Mouse (Mus musculus): ENCODE data around the gene Rnf215.
"Not testable (repeated sequence)": the region's sequence is repeated elsewhere in the genome, so short reads cannot be mapped to it uniquely, and the experiment has no call there.

DNA sequence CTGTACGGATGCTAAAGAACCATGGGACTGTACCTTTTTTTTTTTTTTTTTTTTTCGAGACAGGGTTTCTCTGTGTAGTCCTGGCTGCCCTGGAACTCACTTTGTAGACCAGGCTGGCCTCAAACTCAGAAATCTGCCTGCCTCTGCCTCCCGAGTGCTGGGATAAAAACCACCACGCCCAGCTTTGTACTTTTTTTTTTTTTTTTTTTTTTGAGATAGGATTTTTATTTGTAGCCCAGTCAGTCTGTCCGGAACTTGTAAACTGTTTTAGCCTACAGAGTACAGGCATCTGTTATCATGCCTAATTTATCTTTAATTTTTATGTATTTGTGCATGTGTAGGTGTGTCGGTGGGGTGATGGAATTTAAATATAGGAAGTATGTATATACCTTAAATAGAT lies 50.5 kb downstream of the Rnf215 start:
- TF ChIP-seq CTCF (IDR thresholded peaks at IDR 0.05; ENCODE audit: control insufficient read depth, insufficient read depth, insufficient replicate concordance, low read depth, low read length); POLR2A (IDR thresholded peaks at IDR 0.05; ENCODE audit: control insufficient read depth, low read depth, low read length): not testable (repeated sequence)
